Mouse (Mus musculus) frontal cortex, postnatal 14 days (tissue): ENCODE results near the gene Ina.

Source experiments
- DNase-seq, 2 experiments: peaks; one replicate each; pipeline ENCODE4 v3.0.0; 2022; ENCODE audit warnings: low spot score in 2 of 2

Gene Ina

GRCm38 (mm10) chr19:47013340-47014158, 949 bp upstream of the Ina start:
- no peak for DNase-seq

GRCm38 (mm10) chr19:47014159-47014446, 395 bp upstream of the Ina start:
- DNase-seq = no peak

- DNase-seq = no peak
Observed at GRCm38 (mm10) chr19:47015396-47015795, 898 bp downstream of the Ina start.

GRCm38 (mm10) chr19:47015965-47016364, 1.5 kb downstream of the Ina start:
- DNase-seq = no peak

GRCm38 (mm10) chr19:47016487-47016886, 2.0 kb downstream of the Ina start:
- DNase-seq = no peak

GRCm38 (mm10) chr19:47017831-47018230, 3.3 kb downstream of the Ina start:
- no peak for DNase-seq

- no peak for DNase-seq
Observed at GRCm38 (mm10) chr19:47018330-47018729, 3.8 kb downstream of the Ina start.

GRCm38 (mm10) chr19:47019326-47019725, 4.8 kb downstream of the Ina start:
- no peak for DNase-seq

GRCm38 (mm10) chr19:47022709-47023108, 8.2 kb downstream of the Ina start:
- no peak for DNase-seq

GRCm38 (mm10) chr19:47023546-47023945, 9.0 kb downstream of the Ina start:
- no peak for DNase-seq

- no peak for DNase-seq
Observed at GRCm38 (mm10) chr19:47024954-47025353, 10.5 kb downstream of the Ina start.

- no peak for DNase-seq
Observed at GRCm38 (mm10) chr19:47026513-47026912, 12.0 kb downstream of the Ina start.

GRCm38 (mm10) chr19:47029796-47030195, 15.3 kb downstream of the Ina start:
- DNase-seq = no peak

- no peak for DNase-seq
Observed at GRCm38 (mm10) chr19:47031770-47032169, 17.3 kb downstream of the Ina start.

GRCm38 (mm10) chr19:47034916-47035315, 20.4 kb downstream of the Ina start:
- DNase-seq = no peak

- DNase-seq = no peak
Observed at GRCm38 (mm10) chr19:47036596-47036995, 22.1 kb downstream of the Ina start.

- DNase-seq = no peak
Observed at GRCm38 (mm10) chr19:47040720-47041473, 26.4 kb downstream of the Ina start.

- no peak for DNase-seq
Observed at GRCm38 (mm10) chr19:47043608-47044007, 29.1 kb downstream of the Ina start.

- no peak for DNase-seq
Observed at GRCm38 (mm10) chr19:47046343-47046742, 31.8 kb downstream of the Ina start.

- no peak for DNase-seq
Observed at GRCm38 (mm10) chr19:47047236-47047833, 32.8 kb downstream of the Ina start.

GRCm38 (mm10) chr19:47049061-47049460, 34.6 kb downstream of the Ina start:
- no peak for DNase-seq

GRCm38 (mm10) chr19:47049840-47050239, 35.3 kb downstream of the Ina start:
- DNase-seq = no peak
